Mouse (Mus musculus) embryo, embryonic 11 days (tissue): ENCODE measurements at regions not wholly inside any gene's neighbourhood (a gene's known extent, or its start where the extent isn't known, plus 50 kb on each side); places are given as distances from the start of the nearest gene placed in this dataset.

ENCODE experiments used
- DNase-seq: peaks from one replicate; pipeline ENCODE4 v3.0.0-alpha.2; 2015

DNA sequence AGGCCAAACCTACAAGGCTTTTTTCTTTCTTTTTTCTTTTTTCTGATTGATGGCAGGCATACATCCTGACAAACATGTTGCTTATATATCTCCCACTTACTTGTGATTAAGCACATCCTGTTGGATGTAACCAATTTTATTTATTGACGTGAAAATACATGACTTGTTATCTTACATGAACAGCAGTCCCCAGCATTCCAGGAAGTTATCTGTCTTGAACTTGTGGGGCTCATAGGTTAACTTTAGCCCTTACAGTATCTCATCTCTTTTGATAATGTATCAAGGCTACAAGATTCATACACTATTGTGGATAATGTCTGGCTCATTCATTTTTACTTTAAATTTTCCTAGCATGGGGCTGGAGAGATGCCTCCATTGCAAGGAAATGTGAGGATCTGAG lies 852.0 kb upstream of the Agtr1b start:
- DNase-seq, result no peak

GRCm38 (mm10) chr3:21241184-21241583 lies 835.3 kb upstream of the Tbl1xr1 start:
- no peak for DNase-seq

DNA sequence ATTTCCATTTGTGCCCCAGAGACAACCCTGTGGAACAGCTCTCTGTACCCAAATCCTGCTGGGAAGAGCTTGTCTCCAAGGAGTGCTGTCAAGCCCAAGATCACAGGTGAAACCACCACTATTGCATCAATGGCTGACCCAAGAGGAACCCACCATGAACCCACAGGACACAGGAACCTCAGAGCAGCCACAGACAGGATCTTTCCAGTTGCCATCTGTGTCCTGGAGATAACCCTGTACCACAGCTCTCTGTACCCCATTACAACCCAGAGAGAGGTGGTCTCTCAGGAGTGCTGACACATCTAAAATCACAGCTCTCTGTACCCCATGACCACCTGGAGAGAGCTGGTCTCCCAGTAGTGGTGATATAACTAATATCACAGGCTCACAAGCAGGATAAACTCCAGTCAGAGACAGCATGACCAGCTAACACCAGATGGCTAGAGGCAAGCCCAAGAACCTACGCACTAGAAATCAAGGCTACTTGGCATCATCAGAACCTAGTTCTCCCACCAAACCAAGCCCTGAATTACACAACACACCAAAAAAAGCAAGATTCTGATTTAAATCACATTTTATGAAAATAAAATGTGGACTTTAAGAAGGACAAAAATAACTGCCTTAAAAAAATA lies 820.2 kb upstream of the Tbl1xr1 start:
- no peak for DNase-seq

- DNase-seq, result no peak
Measured at GRCm38 (mm10) chr3:21263317-21263716, 813.1 kb upstream of the Tbl1xr1 start.

- no peak for DNase-seq
Measured at GRCm38 (mm10) chr3:21265491-21265890, 811.0 kb upstream of the Tbl1xr1 start.

DNA sequence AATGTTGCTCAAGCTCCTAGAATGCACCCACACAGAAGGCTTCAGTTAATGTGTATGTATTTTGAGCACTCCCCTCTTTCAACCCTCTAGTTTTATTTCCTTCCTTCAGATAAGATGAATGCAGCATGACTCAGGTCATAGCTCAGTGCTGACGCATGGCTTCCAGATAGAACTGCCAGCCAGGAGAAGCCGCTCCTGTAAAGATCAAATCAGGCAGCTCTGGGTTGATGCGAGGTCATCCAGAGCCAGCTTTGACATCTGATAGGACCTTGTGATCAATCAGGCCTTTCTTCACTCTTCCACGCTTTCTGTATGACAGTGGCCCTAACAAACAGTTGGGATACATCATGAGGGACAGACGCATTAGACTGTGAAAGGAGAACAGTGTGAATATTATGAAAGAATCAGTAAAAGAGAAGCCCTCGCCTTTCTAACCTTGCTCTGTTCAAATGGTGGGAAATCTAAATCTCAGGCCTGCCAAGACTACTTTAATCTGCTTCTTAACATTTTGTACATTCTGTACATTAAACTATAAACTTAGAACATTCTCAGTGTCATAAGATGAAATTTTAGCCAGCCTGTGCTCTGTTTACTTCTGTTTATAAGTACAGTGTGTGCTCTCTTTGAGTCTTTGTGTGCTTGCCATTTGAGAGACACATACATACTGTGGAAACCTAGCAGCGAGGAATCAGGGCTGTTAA lies 807.9 kb upstream of the Tbl1xr1 start:
- no peak for DNase-seq

GRCm38 (mm10) chr3:21269130-21269440 lies 807.4 kb upstream of the Tbl1xr1 start:
- DNase-seq, result no peak

GRCm38 (mm10) chr3:21270788-21271187 lies 805.7 kb upstream of the Tbl1xr1 start:
- no peak for DNase-seq

DNA sequence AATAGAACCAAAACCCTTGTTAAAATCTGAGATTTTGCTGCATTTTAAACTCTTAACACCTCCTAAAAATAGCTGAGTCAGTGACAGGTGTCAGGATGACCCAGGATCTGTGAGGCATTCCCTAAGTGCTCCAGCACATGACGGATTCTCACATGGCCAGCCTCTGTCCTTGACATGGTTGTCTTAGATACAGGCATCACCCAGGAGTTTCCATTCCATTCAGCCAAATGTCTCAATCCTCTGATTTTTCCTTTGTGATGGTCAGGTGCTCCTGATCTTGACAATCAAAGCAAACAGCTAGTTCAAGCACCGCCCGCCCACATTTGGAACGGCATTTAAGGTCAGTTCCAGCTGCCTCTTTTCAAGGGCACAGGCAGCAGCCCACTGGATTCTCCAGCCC lies 804.2 kb upstream of the Tbl1xr1 start:
- DNase-seq, result no peak

DNA sequence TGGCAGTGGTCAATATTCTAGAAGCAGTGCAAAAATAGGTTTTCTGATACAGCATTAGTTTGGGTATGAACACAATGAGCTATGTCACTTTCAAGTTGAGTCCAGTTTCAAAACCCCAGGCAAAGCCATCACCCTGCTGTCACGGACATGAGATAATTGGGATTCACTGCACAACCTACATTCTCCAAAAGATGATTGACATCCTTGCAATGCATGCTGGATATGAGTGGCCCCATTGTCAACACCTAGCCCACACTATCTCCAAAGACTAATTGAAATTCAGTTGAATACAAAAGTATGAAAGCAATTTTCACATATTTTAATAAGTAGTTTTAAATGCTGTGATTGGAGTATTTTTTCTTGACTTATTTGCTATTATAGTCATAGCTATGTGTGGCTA lies 783.7 kb upstream of the Tbl1xr1 start:
- DNase-seq, result no peak

- DNase-seq, result no peak
Measured at GRCm38 (mm10) chr3:21293308-21293707, 783.1 kb upstream of the Tbl1xr1 start.

DNA sequence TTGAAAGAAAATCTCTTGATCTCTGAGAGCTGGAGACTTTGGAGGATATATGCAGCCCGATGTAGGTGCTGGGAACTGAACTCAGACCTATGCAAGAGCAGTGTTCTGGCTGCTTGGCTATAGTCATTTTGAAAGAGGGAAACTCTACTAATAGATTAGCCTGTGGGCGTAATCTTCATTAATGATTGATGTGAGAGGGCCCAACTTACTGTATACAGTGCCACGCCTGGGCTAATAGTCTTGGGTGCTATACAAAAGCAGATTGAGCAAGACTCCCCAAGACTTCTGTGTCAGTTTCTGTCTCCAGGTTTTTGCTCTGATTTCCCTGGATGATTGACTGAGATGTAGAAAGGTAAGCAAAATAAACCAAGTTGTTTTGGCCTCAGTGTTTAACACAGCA lies 781.7 kb upstream of the Tbl1xr1 start:
- no peak for DNase-seq

DNA sequence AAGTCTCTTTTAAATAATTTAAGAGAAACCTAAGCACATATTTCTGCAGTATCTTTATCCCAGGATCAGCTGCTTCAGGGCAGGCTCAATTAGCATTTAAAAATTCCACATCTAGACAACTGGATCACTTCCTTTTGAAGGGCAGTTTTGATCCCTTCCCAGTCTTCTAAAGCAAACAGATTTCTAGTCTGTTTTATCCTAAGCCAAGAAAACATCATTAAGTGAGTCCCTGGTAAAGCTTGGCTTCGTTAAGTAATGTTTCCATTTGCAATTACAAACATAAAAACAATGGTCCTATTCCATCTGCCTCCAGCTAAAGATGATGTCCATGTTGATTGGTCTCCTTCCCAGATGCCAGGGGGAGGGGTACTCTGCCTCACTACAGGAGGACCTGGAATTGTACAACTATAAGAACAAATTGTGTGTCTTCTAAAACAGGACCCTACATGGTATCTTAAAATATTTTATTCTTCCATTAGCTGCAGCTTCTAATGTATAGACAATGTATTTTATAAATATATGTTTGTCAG lies 779.8 kb upstream of the Tbl1xr1 start:
- DNase-seq, result no peak

DNA sequence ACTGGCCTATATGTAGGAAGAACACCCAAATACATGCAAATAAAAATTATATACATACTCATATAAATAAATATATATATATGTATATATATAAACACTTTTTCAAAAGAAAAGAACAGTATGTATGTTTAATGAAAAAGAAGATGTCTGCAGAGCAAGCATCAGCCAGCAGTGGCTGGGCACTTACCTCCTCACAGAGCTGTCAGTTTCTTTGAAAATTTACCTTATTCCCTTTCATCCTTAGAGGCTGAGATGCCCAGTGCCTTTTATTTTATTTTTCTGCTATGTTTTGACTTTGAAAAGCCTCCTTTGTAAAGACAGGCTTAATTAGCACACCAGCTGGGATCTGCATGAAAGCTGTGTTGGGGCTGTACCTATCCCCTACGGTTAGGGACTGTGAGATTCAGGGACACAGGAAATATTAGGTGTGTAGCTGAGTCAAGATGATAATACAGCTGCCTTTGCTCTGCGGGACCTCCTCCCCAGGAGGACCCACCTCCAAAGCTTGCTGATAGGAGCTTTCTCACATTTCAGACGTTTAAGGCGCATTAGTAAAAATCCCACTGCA lies 751.0 kb upstream of the Tbl1xr1 start:
- DNase-seq, result no peak

GRCm38 (mm10) chr3:21341916-21342315 lies 734.5 kb upstream of the Tbl1xr1 start:
- DNase-seq, result no peak

DNA sequence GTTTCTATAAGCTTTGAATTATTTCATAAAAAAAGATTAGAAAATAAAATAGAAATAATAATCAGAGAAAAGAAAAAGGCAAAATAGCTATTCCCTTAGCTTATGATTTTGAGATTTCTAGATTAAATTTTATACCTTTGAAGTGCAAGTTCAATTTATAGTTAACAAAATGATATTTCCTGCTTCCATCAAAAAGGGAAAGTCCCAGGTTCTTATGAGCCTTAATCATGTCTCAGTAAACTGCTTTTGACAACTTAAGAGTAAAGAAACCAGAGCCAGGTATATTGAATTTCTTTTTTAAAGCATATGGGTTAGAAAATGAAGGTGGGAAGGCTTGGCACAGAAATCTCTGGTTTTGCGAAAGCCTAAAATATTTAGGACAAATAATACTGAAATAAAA lies 733.4 kb upstream of the Tbl1xr1 start:
- no peak for DNase-seq

DNA sequence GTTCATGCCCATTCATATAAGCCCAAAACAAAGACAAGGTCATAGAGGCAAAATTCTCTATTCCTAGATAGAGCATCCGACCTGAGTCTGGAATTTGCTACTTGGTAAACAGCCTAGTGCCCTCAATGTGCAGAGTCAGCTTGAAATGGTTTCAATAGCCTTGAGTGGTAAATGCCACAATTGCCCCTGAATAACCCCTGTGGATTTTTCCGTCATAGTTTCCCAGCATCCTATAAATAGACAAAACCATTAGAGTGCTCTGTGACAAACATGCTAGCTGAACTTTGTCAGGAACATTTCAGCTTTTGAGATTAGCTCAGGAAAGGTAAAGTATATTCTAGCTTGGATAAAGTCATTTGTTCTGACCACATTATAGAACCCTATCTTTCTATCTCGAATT lies 727.0 kb upstream of the Tbl1xr1 start:
- no peak for DNase-seq

GRCm38 (mm10) chr3:21356150-21356549 lies 720.3 kb upstream of the Tbl1xr1 start:
- no peak for DNase-seq

DNA sequence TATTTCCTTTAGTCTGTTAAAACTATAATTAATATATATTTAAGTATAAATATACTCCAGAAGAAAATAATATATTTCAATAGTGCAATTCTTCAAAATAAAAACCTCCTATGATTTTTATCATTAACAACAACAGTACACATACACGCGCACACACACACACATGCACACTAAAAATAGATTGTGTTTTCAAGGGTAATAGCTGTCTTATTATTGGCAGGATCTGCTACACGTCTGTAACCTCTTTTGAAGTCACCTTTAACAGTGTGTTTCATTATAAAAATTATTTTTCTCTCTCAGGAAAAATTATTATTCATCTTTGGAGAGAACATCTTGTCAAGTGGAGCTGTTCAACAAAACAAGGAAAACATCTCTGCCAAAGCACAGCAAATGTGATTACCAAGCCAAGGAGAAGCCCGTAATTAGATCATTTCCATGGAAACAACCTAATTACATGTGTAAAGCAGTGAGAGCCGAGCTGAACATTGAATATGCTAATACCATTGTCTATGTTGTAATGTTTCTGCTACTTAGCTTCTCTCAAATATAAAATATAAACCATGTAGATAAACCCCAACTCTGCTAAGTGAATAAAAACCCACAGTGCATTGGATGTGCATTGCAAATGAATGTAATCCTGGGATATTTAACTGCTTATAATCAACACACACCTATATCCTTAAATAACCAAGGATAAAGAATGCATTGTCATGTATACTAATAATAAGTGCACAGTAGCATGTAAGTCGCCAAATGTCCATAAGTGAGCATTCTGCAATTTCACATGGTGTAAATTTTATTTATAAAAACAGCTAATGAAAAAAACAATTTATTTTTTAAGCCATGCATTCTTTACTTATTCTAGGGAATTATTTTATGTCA lies 719.4 kb upstream of the Tbl1xr1 start:
- DNase-seq, result no peak

GRCm38 (mm10) chr3:21358068-21358467 lies 718.4 kb upstream of the Tbl1xr1 start:
- DNase-seq, result no peak

- no peak for DNase-seq
Measured at GRCm38 (mm10) chr3:21361069-21361468, 715.4 kb upstream of the Tbl1xr1 start.

DNA sequence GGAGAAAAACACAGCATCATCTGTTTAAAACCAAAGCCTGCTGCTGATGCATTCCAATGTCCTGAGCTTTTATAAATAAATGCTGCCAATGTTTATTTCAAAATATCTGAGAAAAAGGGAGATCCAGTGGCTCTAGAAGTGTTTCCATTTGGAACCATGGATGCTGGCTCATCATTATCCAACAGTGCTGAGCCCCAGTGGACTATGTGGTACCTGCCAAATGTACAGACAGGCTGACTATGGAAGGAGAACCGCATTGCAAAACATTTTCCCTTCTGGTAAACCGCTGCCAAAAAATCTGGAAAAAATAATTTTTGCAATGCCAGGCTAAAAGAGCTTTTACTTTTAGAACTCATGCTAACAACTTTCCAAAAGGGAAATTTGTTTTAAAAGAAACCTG lies 696.6 kb upstream of the Tbl1xr1 start:
- DNase-seq, result no peak

DNA sequence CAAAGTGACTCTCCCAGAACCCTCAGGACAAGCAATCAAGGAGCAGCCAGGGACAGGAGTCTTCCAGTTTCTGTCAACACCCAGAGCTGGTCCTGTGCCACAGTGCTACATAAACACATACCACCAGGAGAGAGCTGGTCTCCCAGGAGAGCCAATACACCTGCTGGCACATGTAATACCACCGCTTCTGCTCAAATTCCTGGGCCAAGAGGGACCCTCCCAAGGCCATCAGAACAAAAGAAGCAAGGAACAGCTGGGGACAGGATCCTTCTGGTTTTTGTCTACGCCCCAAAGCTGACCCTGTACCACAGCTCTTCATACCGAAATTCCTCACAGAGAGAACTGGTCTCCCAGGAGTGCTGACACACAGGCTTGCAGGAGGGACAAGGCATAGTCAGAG lies 695.4 kb upstream of the Tbl1xr1 start:
- DNase-seq, result no peak

DNA sequence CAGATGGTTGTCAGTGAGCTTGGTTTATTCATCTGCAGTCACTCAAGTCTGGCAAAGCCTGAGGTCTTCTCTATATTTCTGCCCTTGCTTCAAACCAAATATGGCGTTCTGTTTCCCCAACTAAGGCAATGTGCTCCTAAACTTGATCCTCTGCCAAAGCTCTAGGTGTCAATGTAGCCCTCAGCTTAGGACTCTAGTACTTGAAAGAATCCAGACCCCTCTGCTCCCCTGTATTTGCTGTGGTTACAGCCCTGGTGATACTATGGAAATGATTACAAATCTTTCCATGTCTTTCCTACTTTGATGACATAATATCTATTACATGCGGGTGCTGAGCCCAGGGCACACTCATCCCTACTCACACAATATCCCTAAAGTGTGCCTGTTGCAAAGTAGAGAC lies 672.9 kb upstream of the Tbl1xr1 start:
- no peak for DNase-seq
